Mouse (Mus musculus): ENCODE measurements around the gene Nudt11.

Gene Nudt11

GRCm38 (mm10) chrX:6047066-6047935, at the start of gene Nudt11:
Gene Nudt11 (plus strand): TSS chrX:6047453.
- ATAC-seq (ENCODE audit: insufficient number of reproducible peaks, low FRiP score, low TSS enrichment): peak; percentile 74

GRCm38 (mm10) chrX:6047936-6048614, 822 bp downstream of the Nudt11 start:
- ATAC-seq (ENCODE audit: insufficient number of reproducible peaks, low FRiP score, low TSS enrichment): peak; percentile 65

- ATAC-seq (ENCODE audit: insufficient number of reproducible peaks, low FRiP score, low TSS enrichment): no peak
Measured at GRCm38 (mm10) chrX:6061563-6061962, 14.3 kb downstream of the Nudt11 start.

GRCm38 (mm10) chrX:6082954-6083680, 35.9 kb downstream of the Nudt11 start, which contains the start of gene AU022751:
Gene AU022751 (minus strand): TSS chrX:6083419.
- ATAC-seq (ENCODE audit: insufficient number of reproducible peaks, low FRiP score, low TSS enrichment): no peak

- 0 out of 2 replicates have a peak, but pooled peaks have one; percentile 19 for ATAC-seq (ENCODE audit: insufficient number of reproducible peaks, low FRiP score, low TSS enrichment)
Measured at GRCm38 (mm10) chrX:6091547-6091946, 44.3 kb downstream of the Nudt11 start.

GRCm38 (mm10) chrX:6091996-6092757, 44.9 kb downstream of the Nudt11 start:
- ATAC-seq (ENCODE audit: insufficient number of reproducible peaks, low FRiP score, low TSS enrichment): peak; percentile 96
